Mouse (Mus musculus): Measurements from ENCODE around the gene Gcgr.

GRCm38 (mm10) chr11:120549986-120550809, 19.7 kb downstream of the Gcgr start:
- no peak for TF ChIP-seq CTCF (IDR thresholded peaks at IDR 0.05; ENCODE audit: control insufficient read depth, insufficient read depth, insufficient replicate concordance, low read depth, low read length)
- no peak for TF ChIP-seq POLR2A (IDR thresholded peaks at IDR 0.05; ENCODE audit: control insufficient read depth, low read depth, low read length)
